Mouse (Mus musculus) hindbrain, embryonic 11.5 days (tissue): ENCODE results near the gene Bcl7b. TPM values are rescaled to one million over a fixed set of nuclear protein-coding genes. Genes with fewer than 3 reads are reported as not detected.

ENCODE experiments used
- ATAC-seq: fragments of 200-750 bp; cut with Nextera tagmentation; 2 replicates; pipeline ENCODE4 v1.8.0; 2017; ENCODE audit warnings: mild to moderate bottlenecking, moderate TSS enrichment, moderate library complexity; ENCODE audit not compliant: low FRiP score
- DNase-seq: peaks from one replicate; pipeline ENCODE4 v3.0.0-alpha.2; 2015; ENCODE audit warnings: low spot score
- H3K27ac ChIP-seq: fragments of 300-500 bp; sonication (generic); 2 replicates; pipeline ENCODE4 v1.5.1; 2014; ENCODE audit warnings: mild to moderate bottlenecking, low read depth, low read length
- H3K27me3 ChIP-seq: fragments of 300-500 bp; sonication (generic); 2 replicates; pipeline ENCODE4 v1.6.1; 2014; ENCODE audit warnings: mild to moderate bottlenecking, low read length, moderate library complexity, mixed read lengths; ENCODE audit not compliant: control insufficient read depth, insufficient read depth
- H3K36me3 ChIP-seq: fragments of 300-500 bp; sonication (generic); 2 replicates; pipeline ENCODE4 v1.6.1; 2014; ENCODE audit warnings: mild to moderate bottlenecking, low read length, moderate library complexity, mixed read lengths; ENCODE audit not compliant: control insufficient read depth, insufficient read depth
- H3K4me1 ChIP-seq: fragments of 300-500 bp; sonication (generic); replicated peaks from 2 replicates; pipeline ENCODE4 v1.6.1; 2014; ENCODE audit warnings: low read length, mixed read lengths; ENCODE audit not compliant: control insufficient read depth, insufficient read depth
- H3K4me2 ChIP-seq: fragments of 300-500 bp; sonication (generic); replicated peaks from 2 replicates; pipeline ENCODE4 v1.6.1; 2014; ENCODE audit warnings: mild to moderate bottlenecking, low read depth, low read length
- H3K4me3 ChIP-seq: fragments of 300-500 bp; sonication (generic); 2 replicates; pipeline ENCODE4 v1.5.1; 2014; ENCODE audit warnings: low read depth, low read length
- H3K9ac ChIP-seq: fragments of 300-500 bp; sonication (generic); 2 replicates; pipeline ENCODE4 v1.6.1; 2014; ENCODE audit warnings: low read depth, low read length
- H3K9me3 ChIP-seq: fragments of 300-500 bp; sonication (generic); 2 replicates; pipeline ENCODE4 v1.6.1; 2016; ENCODE audit warnings: low read length; ENCODE audit not compliant: control insufficient read depth
- WGBS: fragments of 180-500 bp; shearing (Covaris S2); extraction: QIAGEN DNeasy Blood & Tissue Kit; methylation state at CpG from one replicate; pipeline ENCODE4 v1.1.7; 2014; 5-methylcytosine and 5-hydroxymethylcytosine counted together
- polyA plus RNA-seq: library from polyadenylated mRNA; unstranded; fragments of >200 nt; fragmentation: Nextera tagmentation; extraction: Ambion mirVana; gene quantifications from 2 replicates; pipeline ENCODE4 v1.2.1, GENCODE M21; 2014

Bcl7b gene
- polyA plus RNA-seq, 1 experiment from 2014 or later, result 35.9 TPM

DNA sequence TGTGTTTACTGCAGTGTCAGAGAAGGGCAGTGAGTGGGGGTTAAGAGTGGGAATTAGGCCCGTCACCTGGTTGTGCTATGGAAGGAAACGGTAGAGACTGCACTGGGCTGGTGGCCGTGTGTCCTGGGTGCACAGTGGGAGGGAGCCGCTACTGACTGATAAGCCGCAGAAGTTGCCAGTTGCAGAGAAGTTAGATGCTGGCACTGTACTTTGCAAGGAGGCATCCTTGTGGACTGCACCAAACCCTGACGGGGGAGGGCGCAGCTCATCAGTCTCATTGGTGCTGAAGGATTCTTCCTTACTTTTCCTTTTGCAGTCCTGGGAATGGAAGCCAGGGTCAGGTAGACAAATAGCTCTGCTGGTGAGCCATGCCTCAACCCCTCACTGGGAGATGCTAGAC lies 6.4 kb upstream of the Bcl7b start:
- Histone ChIP-seq H3K36me3 (peaks cover 7% of the 10 kb centered on the region), H3K9me3 (no peaks in the 10 kb centered on the region), H3K4me1 (no peaks in the 10 kb centered on the region), H3K27ac (no peak overlapping the region), H3K27me3 (no peaks in the 10 kb centered on the region), H3K4me2 (no peak overlapping the region), H3K9ac (no peak overlapping the region), H3K4me3 (no peak overlapping the region)
- WGBS, result 91% methylated on average over 7 of the region's 7 CpGs
- ATAC-seq (no peak), DNase-seq (no peak)

DNA sequence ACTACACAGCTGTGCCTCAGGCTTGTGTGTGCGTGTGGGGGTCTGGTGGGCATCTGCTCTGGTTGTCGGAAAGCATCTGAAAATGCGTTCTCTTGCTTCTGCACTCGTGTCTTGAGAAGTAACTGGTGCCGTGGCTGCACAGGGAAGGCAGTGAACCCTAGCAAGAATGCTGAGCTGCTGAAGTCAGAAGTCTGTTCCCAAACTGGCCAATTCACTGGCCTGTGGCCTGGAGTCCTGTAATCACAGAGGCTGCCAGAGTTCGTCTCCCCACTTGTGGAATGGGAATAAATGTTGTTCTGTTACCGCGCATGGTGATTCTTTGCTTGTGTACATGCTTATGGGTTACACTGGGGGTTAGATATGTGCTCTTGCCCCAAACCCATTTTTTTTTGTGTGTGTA lies 5.7 kb upstream of the Bcl7b start:
- no peaks in the 10 kb centered on the region for H3K4me1 ChIP-seq
- DNase-seq, result no peak
- H3K27ac ChIP-seq, result no peak overlapping the region
- H3K27me3 ChIP-seq, result no peaks in the 10 kb centered on the region
- H3K9ac ChIP-seq, result no peak overlapping the region
- 91% methylated on average over 8 of the region's 8 CpGs for WGBS
- H3K9me3 ChIP-seq, result no peaks in the 10 kb centered on the region
- H3K36me3 ChIP-seq, result peaks cover 6% of the 10 kb centered on the region; the same call in 1 of the 2 replicates
- H3K4me2 ChIP-seq, result no peak overlapping the region
- no peak overlapping the region for H3K4me3 ChIP-seq
- no peak for ATAC-seq

DNA sequence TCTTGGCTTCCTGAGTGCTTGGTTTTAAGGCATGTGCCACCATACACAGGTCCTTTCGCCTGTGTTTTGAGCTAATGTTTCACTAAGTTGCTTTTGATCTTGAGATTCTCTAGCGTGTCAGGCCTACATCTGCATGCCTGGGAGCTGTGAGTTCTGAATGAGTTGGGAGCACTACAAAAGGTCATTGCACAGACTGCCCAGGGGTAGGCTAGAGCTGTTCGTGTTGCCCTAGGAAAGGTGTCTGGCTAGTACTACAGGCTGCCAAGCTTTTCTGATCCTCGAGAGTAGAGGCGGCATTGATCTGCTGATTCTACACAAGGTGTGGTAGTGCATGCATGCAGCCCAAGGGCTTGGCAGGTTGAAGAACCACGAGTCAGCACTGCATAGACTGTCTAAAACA lies 5.3 kb upstream of the Bcl7b start:
- no peaks in the 10 kb centered on the region for H3K4me1 ChIP-seq
- H3K4me2 ChIP-seq, result no peak overlapping the region
- DNase-seq, result no peak
- no peak overlapping the region for H3K27ac ChIP-seq
- WGBS, result 90% methylated on average over 6 of the region's 6 CpGs
- no peaks in the 10 kb centered on the region for H3K9me3 ChIP-seq
- peaks cover 6% of the 10 kb centered on the region; the same call in 1 of the 2 replicates for H3K36me3 ChIP-seq
- ATAC-seq, result no peak
- H3K4me3 ChIP-seq, result no peak overlapping the region
- H3K9ac ChIP-seq, result no peak overlapping the region
- no peaks in the 10 kb centered on the region for H3K27me3 ChIP-seq

DNA sequence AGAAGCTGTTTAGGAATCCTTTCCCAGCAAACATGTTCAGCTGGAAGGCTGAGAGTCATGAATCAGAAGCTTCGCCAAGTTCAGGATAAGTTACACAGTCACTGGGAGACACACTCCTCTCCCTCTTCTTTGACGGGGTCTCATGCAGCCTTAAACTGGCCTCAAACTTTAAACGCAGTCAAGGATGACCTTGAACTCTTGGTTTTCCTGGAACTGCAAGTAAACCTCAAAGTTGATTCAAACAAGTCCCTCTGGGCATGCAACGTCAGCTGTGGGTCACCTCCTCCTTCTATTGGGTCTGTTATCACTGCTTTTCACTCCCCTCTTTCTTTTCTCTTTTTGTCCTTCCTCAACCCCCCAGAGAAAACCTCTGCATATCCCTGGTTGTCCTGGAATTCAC lies 1.2 kb upstream of the Bcl7b start:
- ATAC-seq (no peak), DNase-seq (no peak)
- Histone ChIP-seq H3K36me3 (0 out of 2 replicates have a peak, but pooled peaks cover 3% of the 10 kb centered on the region), H3K4me3 (no peak overlapping the region), H3K4me2 (no peak overlapping the region), H3K9ac (no peak overlapping the region), H3K27ac (no peak overlapping the region), H3K9me3 (no peaks in the 10 kb centered on the region), H3K4me1 (0 out of 2 replicates have a peak, but pooled peaks cover 2% of the 10 kb centered on the region), H3K27me3 (no peaks in the 10 kb centered on the region)
- 92% methylated on average over 4 of the region's 4 CpGs for WGBS

DNA sequence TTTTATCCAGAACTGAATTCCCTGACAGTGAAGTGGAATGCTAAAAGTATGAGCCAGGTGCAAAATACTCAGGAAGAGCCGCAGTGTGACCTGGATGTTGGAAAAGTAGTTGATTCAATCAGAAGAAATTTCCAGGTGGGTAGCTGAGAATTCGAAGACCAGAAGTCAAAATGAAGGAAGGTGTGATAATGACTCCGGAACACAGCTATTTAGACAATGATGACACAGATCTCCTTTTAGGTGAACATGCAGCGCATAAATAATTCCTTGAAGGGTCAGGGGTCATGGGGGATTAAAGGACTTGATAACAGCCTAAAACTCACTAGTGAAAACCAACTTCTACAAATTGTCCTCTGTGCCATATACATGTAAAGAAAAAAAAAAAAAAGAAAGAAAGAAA lies 614 bp upstream of the Bcl7b start:
- 0 out of 2 replicates have a peak overlapping the region, but pooled peaks have one; percentile 99 for H3K27ac ChIP-seq
- no peaks in the 10 kb centered on the region for H3K27me3 ChIP-seq
- no peak overlapping the region for H3K9ac ChIP-seq
- no peak for ATAC-seq
- no peak for DNase-seq
- H3K4me3 ChIP-seq, result no peak overlapping the region
- H3K4me2 ChIP-seq, result no peak overlapping the region
- 0 out of 2 replicates have a peak, but pooled peaks cover 6% of the 10 kb centered on the region for H3K36me3 ChIP-seq
- WGBS, result 95% methylated on average over 4 of the region's 4 CpGs
- H3K9me3 ChIP-seq, result no peaks in the 10 kb centered on the region
- H3K4me1 ChIP-seq, result 0 out of 2 replicates have a peak, but pooled peaks cover 2% of the 10 kb centered on the region

DNA sequence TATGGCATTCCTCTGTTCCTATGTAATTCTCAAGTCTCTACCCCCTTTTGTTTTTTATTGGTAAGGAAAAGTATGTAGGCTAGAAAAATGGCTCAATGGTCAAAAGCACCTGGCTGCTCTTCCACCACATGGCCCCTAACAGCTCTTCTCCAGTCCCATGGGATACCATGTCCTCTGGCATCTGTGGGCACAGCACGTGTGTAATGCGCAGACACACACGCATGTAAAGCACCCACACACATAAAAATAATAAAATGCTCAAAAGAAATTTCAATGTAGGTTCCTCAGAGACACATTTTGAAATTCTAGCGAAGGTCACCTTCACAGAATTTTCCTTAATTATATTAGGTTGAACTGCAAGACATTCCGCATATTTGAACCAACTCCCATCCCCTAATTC lies 1.4 kb downstream of the Bcl7b start:
- peak overlapping the region; percentile 99; the same call in 1 of the 2 replicates for H3K27ac ChIP-seq
- H3K4me2 ChIP-seq, result peak overlapping the region; percentile 77
- no peaks in the 10 kb centered on the region for H3K9me3 ChIP-seq
- H3K9ac ChIP-seq, result peak overlapping the region; percentile 86
- H3K36me3 ChIP-seq, result 0 out of 2 replicates have a peak, but pooled peaks cover 9% of the 10 kb centered on the region
- peak overlapping the region; percentile 69 for H3K4me3 ChIP-seq
- H3K4me1 ChIP-seq, result 0 out of 2 replicates have a peak, but pooled peaks cover 2% of the 10 kb centered on the region
- DNase-seq (no peak), ATAC-seq (no peak)
- no peaks in the 10 kb centered on the region for H3K27me3 ChIP-seq
- WGBS, result 92% methylated on average over 5 of the region's 5 CpGs

DNA sequence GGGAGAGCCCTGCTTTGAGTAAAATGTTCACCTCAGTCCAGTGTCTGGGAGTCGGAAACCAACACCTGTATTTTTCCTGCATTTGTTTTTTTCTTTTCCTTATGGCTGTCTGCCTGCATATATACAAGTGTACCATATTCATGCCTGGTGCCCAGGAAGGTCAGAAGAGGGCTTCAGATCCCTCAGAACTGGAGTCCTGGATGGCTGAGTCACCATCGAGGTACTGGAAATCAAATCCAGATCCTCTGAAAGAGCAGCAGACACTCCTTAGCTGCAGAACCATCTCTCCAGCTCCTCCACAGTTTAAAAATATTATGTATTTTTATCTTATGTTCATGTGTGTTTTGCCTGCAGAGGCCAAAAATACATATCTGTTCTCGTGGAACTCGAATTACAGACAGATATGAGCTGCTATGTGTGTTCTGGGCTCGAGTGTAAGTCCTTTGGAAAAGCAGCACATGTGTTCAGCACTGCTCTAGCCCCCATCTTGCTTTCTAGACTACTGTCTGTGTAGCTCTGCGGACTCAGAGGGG lies 3.7 kb downstream of the Bcl7b start:
- no peaks in the 10 kb centered on the region for H3K27me3 ChIP-seq
- H3K4me1 ChIP-seq, result 0 out of 2 replicates have a peak, but pooled peaks cover 2% of the 10 kb centered on the region
- ATAC-seq (no peak), DNase-seq (no peak)
- H3K36me3 ChIP-seq, result 0 out of 2 replicates have a peak, but pooled peaks cover 9% of the 10 kb centered on the region
- 96% methylated on average over 6 of the region's 6 CpGs for WGBS
- no peak overlapping the region for H3K4me2 ChIP-seq
- no peak overlapping the region for H3K9ac ChIP-seq
- no peak overlapping the region for H3K4me3 ChIP-seq
- H3K9me3 ChIP-seq, result no peaks in the 10 kb centered on the region
- H3K27ac ChIP-seq, result no peak overlapping the region

DNA sequence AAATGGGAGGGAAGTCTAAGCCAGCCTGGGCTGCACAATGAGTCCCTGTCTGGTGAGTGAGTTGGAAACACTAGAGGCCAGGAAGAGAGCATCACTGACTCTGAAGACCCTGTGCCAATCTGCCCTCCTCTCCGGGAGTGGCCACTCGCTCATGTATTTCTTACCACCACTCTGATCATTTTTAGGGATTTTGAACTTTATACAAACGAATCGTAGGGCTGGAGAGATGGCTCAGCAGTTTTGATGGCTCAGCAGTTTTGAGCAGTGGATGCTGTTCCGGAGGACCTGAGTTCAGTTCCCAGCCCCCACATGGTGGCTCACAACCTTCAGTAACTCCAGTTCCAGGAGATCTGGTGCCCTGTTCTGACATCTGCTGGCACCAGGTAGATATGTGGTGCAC lies 4.9 kb downstream of the Bcl7b start:
- H3K36me3 ChIP-seq, result 0 out of 2 replicates have a peak, but pooled peaks cover 11% of the 10 kb centered on the region

DNA sequence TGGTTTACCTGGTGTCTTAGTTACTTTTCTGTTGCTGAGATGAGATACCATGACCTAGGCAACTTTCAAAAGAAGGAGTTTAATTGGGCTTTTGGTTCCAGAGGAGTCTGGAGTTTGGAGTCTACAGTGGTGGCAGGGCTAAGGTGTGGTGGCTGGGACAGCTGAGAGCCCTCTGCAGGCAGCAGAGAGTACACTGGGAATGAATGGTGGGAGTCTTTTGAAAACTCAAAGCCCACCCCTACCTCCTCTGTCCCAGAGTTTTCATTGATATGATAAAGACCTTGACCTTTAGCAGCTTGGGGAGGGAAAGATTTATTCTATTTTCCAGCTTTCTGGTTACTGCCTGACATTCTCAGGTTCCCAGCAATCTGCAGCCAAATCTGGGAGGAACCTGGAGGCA lies 7.0 kb downstream of the Bcl7b start:
- Histone ChIP-seq H3K27ac (no peak overlapping the region), H3K27me3 (no peaks in the 10 kb centered on the region), H3K9me3 (no peaks in the 10 kb centered on the region), H3K36me3 (peaks cover 16% of the 10 kb centered on the region; the same call in 1 of the 2 replicates), H3K4me2 (no peak overlapping the region), H3K4me1 (no peaks in the 10 kb centered on the region), H3K4me3 (no peak overlapping the region), H3K9ac (no peak overlapping the region)
- ATAC-seq, result no peak
- no peak for DNase-seq

More for the DNA sequence above, 4.9 kb downstream of the Bcl7b start:
- Histone ChIP-seq H3K4me3 (no peak overlapping the region), H3K4me2 (no peak overlapping the region), H3K9ac (no peak overlapping the region), H3K27me3 (no peaks in the 10 kb centered on the region), H3K9me3 (no peaks in the 10 kb centered on the region), H3K27ac (no peak overlapping the region), H3K4me1 (0 out of 2 replicates have a peak, but pooled peaks cover 2% of the 10 kb centered on the region)
- WGBS, result 93% methylated on average over 5 of the region's 5 CpGs
- DNase-seq (no peak), ATAC-seq (no peak)
